Mouse (Mus musculus) fibroblast of lung, adult 2 months (primary cell): ENCODE measurements around the gene Lactb.
"Not testable (repeated sequence)": the region's sequence is repeated elsewhere in the genome, so short reads cannot be mapped to it uniquely, and the experiment has no call there.

Source experiments
- DNase-seq: peaks from one replicate; pipeline ENCODE4 v3.0.0-alpha.2; 2011; ENCODE audit warnings: low read depth

The Lactb gene

GRCm38 (mm10) chr9:66920488-66921279, 54.6 kb downstream of the Lactb start:
- no peak for DNase-seq

- DNase-seq = no peak
Measured at GRCm38 (mm10) chr9:66919981-66920380, 55.3 kb downstream of the Lactb start.

GRCm38 (mm10) chr9:66919382-66919971, 55.8 kb downstream of the Lactb start, which contains the start of gene Rab8b:
TSS of gene Rab8b (minus strand) at chr9:66919687.
- peak; percentile 86 for DNase-seq

GRCm38 (mm10) chr9:66918672-66919330, 56.5 kb downstream of the Lactb start:
- no peak for DNase-seq

GRCm38 (mm10) chr9:66917892-66918255, 57.4 kb downstream of the Lactb start:
- no peak for DNase-seq

- DNase-seq = no peak
Measured at GRCm38 (mm10) chr9:66917216-66917891, 57.9 kb downstream of the Lactb start.

GRCm38 (mm10) chr9:66915869-66916785, 59.2 kb downstream of the Lactb start:
- no peak for DNase-seq

- no peak for DNase-seq
Measured at GRCm38 (mm10) chr9:66915401-66915800, 59.9 kb downstream of the Lactb start.

- DNase-seq = no peak
Measured at GRCm38 (mm10) chr9:66914540-66914939, 60.7 kb downstream of the Lactb start.

- not testable (repeated sequence) for DNase-seq
Measured at GRCm38 (mm10) chr9:66913254-66913934, 61.9 kb downstream of the Lactb start.

GRCm38 (mm10) chr9:66912304-66912703, 63.0 kb downstream of the Lactb start:
- DNase-seq = no peak

- DNase-seq = no peak
Measured at GRCm38 (mm10) chr9:66910677-66911076, 64.6 kb downstream of the Lactb start.

- DNase-seq = no peak
Measured at GRCm38 (mm10) chr9:66909922-66910321, 65.4 kb downstream of the Lactb start.

- DNase-seq = no peak
Measured at GRCm38 (mm10) chr9:66907746-66908397, 67.4 kb downstream of the Lactb start.

- no peak for DNase-seq
Measured at GRCm38 (mm10) chr9:66907126-66907525, 68.2 kb downstream of the Lactb start.

GRCm38 (mm10) chr9:66905990-66906389, 69.3 kb downstream of the Lactb start:
- no peak for DNase-seq
